Mouse (Mus musculus) lung, adult 2 months (tissue): ENCODE results near the gene Foxd3.

ENCODE experiments used
- CTCF ChIP-seq: fragments of 200-500 bp; IDR thresholded peaks from 2 replicates; pipeline ENCODE4 v1.5.1; 2011; ENCODE audit warnings: mild to moderate bottlenecking, low read length, control low read depth; ENCODE audit not compliant: insufficient read depth
- POLR2A ChIP-seq: fragments of 200-500 bp; IDR thresholded peaks from 2 replicates; pipeline ENCODE4 v1.6.1; 2011; ENCODE audit warnings: low read depth, mild to moderate bottlenecking, control low read depth, low read length, borderline replicate concordance; ENCODE audit errors: extremely low read depth

DNA sequence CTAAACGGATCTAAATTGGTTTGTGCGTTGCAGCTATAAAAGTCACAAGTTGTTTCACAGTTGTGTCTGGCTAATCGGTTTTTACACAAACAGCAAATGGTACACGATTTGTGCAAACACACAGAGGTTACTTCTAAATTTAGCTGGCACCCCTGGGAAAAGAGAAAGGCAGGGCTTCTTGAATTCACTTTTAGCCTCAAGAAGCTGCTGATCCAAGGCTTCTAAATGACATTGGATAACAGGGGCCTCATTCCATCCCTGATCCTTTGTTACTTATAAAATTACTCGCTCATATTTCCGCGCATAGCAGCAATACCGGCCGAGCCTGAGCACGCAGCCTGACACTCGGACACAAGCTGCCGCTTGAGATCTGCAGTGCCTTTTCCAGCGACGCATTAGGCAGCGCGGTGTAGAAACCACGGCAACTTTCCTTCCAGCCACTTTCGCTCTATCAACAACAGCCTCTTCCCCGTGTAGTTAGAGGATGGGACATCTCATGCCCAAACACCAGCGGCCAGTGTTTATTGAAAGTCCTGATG is 4.0 kb downstream of the Foxd3 start:
- TF ChIP-seq CTCF, result no peak
- TF ChIP-seq POLR2A, result no peak
